Mouse (Mus musculus) heart, postnatal 0 days (tissue): Measurements from ENCODE around the gene Cmas.

Experiments used
- CTCF ChIP-seq: IDR thresholded peaks from 2 replicates; pipeline ENCODE4 v1.5.1; 2016; ENCODE audit warnings: antibody characterized with exemption, control low read depth, low read depth
- EP300 ChIP-seq: IDR thresholded peaks from 2 replicates; pipeline ENCODE4 v1.6.1; 2016; ENCODE audit warnings: antibody characterized with exemption, low read depth

GRCm38 (mm10) chr6:142721731-142722130 is 34.8 kb upstream of the Cmas start:
- no peak for TF ChIP-seq EP300
- no peak for TF ChIP-seq CTCF
